Mouse (Mus musculus): ENCODE measurements around the gene Upk1a. TPM values are rescaled to one million over a fixed set of nuclear protein-coding genes. Genes with fewer than 3 reads are reported as not detected.
A peak's percentile ranks its signal among the peaks of the same experiment; 100 is the strongest.

The Upk1a gene
- polyA plus RNA-seq, 2 experiments: 1.2 to 5.7 TPM

GRCm38 (mm10) chr7:30634621-30635020, 22.0 kb upstream of the Upk1a start:
- TF ChIP-seq POLR2A (IDR thresholded peaks at IDR 0.05; ENCODE audit: borderline replicate concordance, extremely low read depth, insufficient read depth, insufficient read length): no peak
- peak overlapping the region; percentile 28; the same call in 1 of the 2 replicates for H3K9ac ChIP-seq (ENCODE audit: low read depth, low read length, severe bottlenecking)
- DNase-seq (ENCODE audit: low spot score) (peak; percentile 25), ATAC-seq (ENCODE audit: low FRiP score, low read depth) (peak; percentile 56)
- peak overlapping the region; percentile 30; the same call in 1 of the 2 replicates for H3K4me2 ChIP-seq (replicated peaks; ENCODE audit: low read depth, low read length, severe bottlenecking)
- H3K27ac ChIP-seq (replicated peaks; ENCODE audit: low read depth, low read length): no peak overlapping the region
- peaks cover 43% of the 10 kb centered on the region for H3K27me3 ChIP-seq (ENCODE audit: control insufficient read depth, insufficient read depth, low read length)
- H3K9me3 ChIP-seq (ENCODE audit: control insufficient read depth, low read length): no peaks in the 10 kb centered on the region
- peak overlapping the region; percentile 23 for H3K4me3 ChIP-seq (replicated peaks; ENCODE audit: low read length)
- H3K36me3 ChIP-seq (ENCODE audit: control insufficient read depth, insufficient read depth, low read length): no peaks in the 10 kb centered on the region
- peaks cover 6% of the 10 kb centered on the region; the same call in 1 of the 2 replicates for H3K4me1 ChIP-seq (ENCODE audit: control insufficient read depth, insufficient read depth, low read length)
- 2% methylated on average over 20 of the region's 20 CpGs for WGBS

GRCm38 (mm10) chr7:30633762-30634412, 21.2 kb upstream of the Upk1a start:
- no peak overlapping the region for H3K27ac ChIP-seq (replicated peaks; ENCODE audit: low read depth, low read length)
- DNase-seq (ENCODE audit: low spot score) (no peak), ATAC-seq (ENCODE audit: low FRiP score, low read depth) (no peak)
- H3K36me3 ChIP-seq (ENCODE audit: control insufficient read depth, insufficient read depth, low read length): no peaks in the 10 kb centered on the region
- H3K27me3 ChIP-seq (ENCODE audit: control insufficient read depth, insufficient read depth, low read length): peaks cover 43% of the 10 kb centered on the region
- WGBS: 4% methylated on average over 27 of the region's 27 CpGs
- 0 out of 2 replicates have a peak overlapping the region, but pooled peaks have one; percentile 2 for H3K4me3 ChIP-seq (replicated peaks; ENCODE audit: low read length)
- peaks cover 6% of the 10 kb centered on the region; the same call in 1 of the 2 replicates for H3K4me1 ChIP-seq (ENCODE audit: control insufficient read depth, insufficient read depth, low read length)
- no peak for TF ChIP-seq POLR2A (IDR thresholded peaks at IDR 0.05; ENCODE audit: borderline replicate concordance, extremely low read depth, insufficient read depth, insufficient read length)
- H3K4me2 ChIP-seq (replicated peaks; ENCODE audit: low read depth, low read length, severe bottlenecking): 0 out of 2 replicates have a peak overlapping the region, but pooled peaks have one; percentile 3
- H3K9ac ChIP-seq (ENCODE audit: low read depth, low read length, severe bottlenecking): no peak overlapping the region
- H3K9me3 ChIP-seq (ENCODE audit: control insufficient read depth, low read length): no peaks in the 10 kb centered on the region

GRCm38 (mm10) chr7:30629013-30629412, 16.4 kb upstream of the Upk1a start:
- Histone ChIP-seq H3K9ac (ENCODE audit: low read depth, low read length, severe bottlenecking) (no peak overlapping the region), H3K4me2 (replicated peaks; ENCODE audit: low read depth, low read length, severe bottlenecking) (no peak overlapping the region), H3K27me3 (ENCODE audit: control insufficient read depth, insufficient read depth, low read length) (peaks cover 17% of the 10 kb centered on the region), H3K36me3 (ENCODE audit: control insufficient read depth, insufficient read depth, low read length) (peaks cover 4% of the 10 kb centered on the region), H3K4me1 (ENCODE audit: control insufficient read depth, insufficient read depth, low read length) (peaks cover 10% of the 10 kb centered on the region; the same call in 1 of the 2 replicates), H3K27ac (replicated peaks; ENCODE audit: low read depth, low read length) (no peak overlapping the region), H3K9me3 (ENCODE audit: control insufficient read depth, low read length) (no peaks in the 10 kb centered on the region), H3K4me3 (replicated peaks; ENCODE audit: low read length) (no peak overlapping the region)
- DNase-seq (ENCODE audit: low spot score) (no peak), ATAC-seq (ENCODE audit: low FRiP score, low read depth) (no peak)
- no peak for TF ChIP-seq POLR2A (IDR thresholded peaks at IDR 0.05; ENCODE audit: borderline replicate concordance, extremely low read depth, insufficient read depth, insufficient read length)

- Histone ChIP-seq H3K9me3 (ENCODE audit: control insufficient read depth, low read length) (no peaks in the 10 kb centered on the region), H3K36me3 (ENCODE audit: control insufficient read depth, insufficient read depth, low read length) (peaks cover 24% of the 10 kb centered on the region), H3K9ac (ENCODE audit: low read depth, low read length, severe bottlenecking) (no peak overlapping the region), H3K27ac (replicated peaks; ENCODE audit: low read depth, low read length) (no peak overlapping the region), H3K4me3 (replicated peaks; ENCODE audit: low read length) (no peak overlapping the region), H3K27me3 (ENCODE audit: control insufficient read depth, insufficient read depth, low read length) (no peaks in the 10 kb centered on the region), H3K4me1 (ENCODE audit: control insufficient read depth, insufficient read depth, low read length) (0 out of 2 replicates have a peak, but pooled peaks cover 5% of the 10 kb centered on the region), H3K4me2 (replicated peaks; ENCODE audit: low read depth, low read length, severe bottlenecking) (no peak overlapping the region)
- TF ChIP-seq POLR2A (IDR thresholded peaks at IDR 0.05; ENCODE audit: borderline replicate concordance, extremely low read depth, insufficient read depth, insufficient read length): no peak
- no peak for ATAC-seq (ENCODE audit: low FRiP score, low read depth)
- WGBS: 86% methylated on average over 5 of the region's 5 CpGs
- no peak for DNase-seq (ENCODE audit: low spot score)
These were observed 14.0 kb upstream of the Upk1a start for GRCm38 (mm10) chr7:30626647-30627046.

- Histone ChIP-seq H3K27ac (replicated peaks; ENCODE audit: low read depth, low read length) (no peak within 1 kb of the TSS), H3K4me3 (replicated peaks; ENCODE audit: low read length) (peak within 1 kb of the TSS; percentile 80), H3K27me3 (ENCODE audit: control insufficient read depth, insufficient read depth, low read length) (no peaks in the 10 kb centered on the region), H3K4me2 (replicated peaks; ENCODE audit: low read depth, low read length, severe bottlenecking) (peak within 1 kb of the TSS; percentile 77), H3K4me1 (ENCODE audit: control insufficient read depth, insufficient read depth, low read length) (0 out of 2 replicates have a peak, but pooled peaks cover 5% of the 10 kb centered on the region), H3K9me3 (ENCODE audit: control insufficient read depth, low read length) (no peaks in the 10 kb centered on the region), H3K9ac (ENCODE audit: low read depth, low read length, severe bottlenecking) (peak within 1 kb of the TSS; percentile 79), H3K36me3 (ENCODE audit: control insufficient read depth, insufficient read depth, low read length) (peaks cover 29% of the 10 kb centered on the region)
- DNase-seq (ENCODE audit: low spot score) (peak; percentile 92), ATAC-seq (ENCODE audit: low FRiP score, low read depth) (peak; percentile 96)
- WGBS: 3% methylated on average over 44 of the region's 44 CpGs
- TF ChIP-seq POLR2A (IDR thresholded peaks at IDR 0.05; ENCODE audit: borderline replicate concordance, extremely low read depth, insufficient read depth, insufficient read length): no peak
These were observed 13.1 kb upstream of the Upk1a start, which contains the start of gene Cox6b1 for GRCm38 (mm10) chr7:30625530-30626384. Cox6b1 (minus strand) TSS chr7:30626151.

All from limb, embryonic 14.5 days (tissue).